Mouse (Mus musculus): ENCODE results near the gene Vmp1. TPM values are rescaled to one million over a fixed set of nuclear protein-coding genes. Genes with fewer than 3 reads are reported as not detected.
A peak's percentile ranks its signal among the peaks of the same experiment; 100 is the strongest.

Gene Vmp1
- 45.3 and 73.0 TPM in 2 replicates for total RNA-seq (2014; rRNA removed)
- polyA plus RNA-seq (2015; fragmentation: Nextera tagmentation; extraction: Ambion mirVana), result 136 TPM in 2 replicates

GRCm38 (mm10) chr11:86683395-86684125, at the start of gene Vmp1, which contains the start of gene Ptrh2:
Gene Vmp1 (minus strand): TSS chr11:86683836.
Gene Ptrh2 (plus strand): TSS chr11:86683985.
- Histone ChIP-seq H3K4me2 (ENCODE audit: low read depth, low read length, poor library complexity, severe bottlenecking) (peak within 1 kb of the TSS; percentile 79), H3K36me3 (ENCODE audit: insufficient read depth, low read length) (no peaks in the 10 kb centered on the region), H3K4me3 (ENCODE audit: low read depth, low read length) (peak within 1 kb of the TSS; percentile 92), H3K9ac (replicated peaks; ENCODE audit: low read length, poor library complexity, severe bottlenecking) (peak within 1 kb of the TSS; percentile 89), H3K4me1 (ENCODE audit: insufficient read depth, low read length) (peaks cover 10% of the 10 kb centered on the region), H3K9me3 (ENCODE audit: low read length) (no peaks in the 10 kb centered on the region), H3K27me3 (ENCODE audit: insufficient read depth, low read length) (no peaks in the 10 kb centered on the region), H3K27ac (ENCODE audit: low read depth, low read length) (peak within 1 kb of the TSS; percentile 79)
- under 1% methylated on average over 56 of the region's 56 CpGs for WGBS
- no peak for TF ChIP-seq CTCF (IDR thresholded peaks at IDR 0.05)
- ATAC-seq (ENCODE audit: low FRiP score), result peak; percentile 96
- peak; percentile 98 for DNase-seq (ENCODE audit: low spot score)

- ATAC-seq (ENCODE audit: low FRiP score) (no peak), DNase-seq (ENCODE audit: low spot score) (no peak)
- Histone ChIP-seq H3K4me3 (ENCODE audit: low read depth, low read length) (no peak overlapping the region), H3K9me3 (ENCODE audit: low read length) (no peaks in the 10 kb centered on the region), H3K4me2 (ENCODE audit: low read depth, low read length, poor library complexity, severe bottlenecking) (no peak overlapping the region), H3K36me3 (ENCODE audit: insufficient read depth, low read length) (peaks cover 15% of the 10 kb centered on the region), H3K27ac (ENCODE audit: low read depth, low read length) (no peak overlapping the region), H3K4me1 (ENCODE audit: insufficient read depth, low read length) (no peaks in the 10 kb centered on the region), H3K9ac (replicated peaks; ENCODE audit: low read length, poor library complexity, severe bottlenecking) (no peak overlapping the region), H3K27me3 (ENCODE audit: insufficient read depth, low read length) (no peaks in the 10 kb centered on the region)
- no peak for TF ChIP-seq CTCF (IDR thresholded peaks at IDR 0.05)
- 83% methylated on average over 2 of the region's 2 CpGs for WGBS
Measured at GRCm38 (mm10) chr11:86731443-86731842, 47.8 kb upstream of the Vmp1 start.

- Histone ChIP-seq H3K4me3 (ENCODE audit: low read depth, low read length) (no peak overlapping the region), H3K9me3 (ENCODE audit: low read length) (no peaks in the 10 kb centered on the region), H3K36me3 (ENCODE audit: insufficient read depth, low read length) (peaks cover 21% of the 10 kb centered on the region), H3K27me3 (ENCODE audit: insufficient read depth, low read length) (no peaks in the 10 kb centered on the region), H3K4me2 (ENCODE audit: low read depth, low read length, poor library complexity, severe bottlenecking) (no peak overlapping the region), H3K9ac (replicated peaks; ENCODE audit: low read length, poor library complexity, severe bottlenecking) (no peak overlapping the region), H3K4me1 (ENCODE audit: insufficient read depth, low read length) (no peaks in the 10 kb centered on the region), H3K27ac (ENCODE audit: low read depth, low read length) (no peak overlapping the region)
- no peak for DNase-seq (ENCODE audit: low spot score)
- no peak for ATAC-seq (ENCODE audit: low FRiP score)
- no peak for TF ChIP-seq CTCF (IDR thresholded peaks at IDR 0.05)
Measured at GRCm38 (mm10) chr11:86725607-86726006, 42.0 kb upstream of the Vmp1 start.

- no peak overlapping the region for H3K4me2 ChIP-seq (ENCODE audit: low read depth, low read length, poor library complexity, severe bottlenecking)
- 91% methylated on average over 7 of the region's 7 CpGs for WGBS
- H3K27me3 ChIP-seq (ENCODE audit: insufficient read depth, low read length), result no peaks in the 10 kb centered on the region
- H3K9me3 ChIP-seq (ENCODE audit: low read length), result no peaks in the 10 kb centered on the region
- ATAC-seq (ENCODE audit: low FRiP score), result no peak
- no peak overlapping the region for H3K4me3 ChIP-seq (ENCODE audit: low read depth, low read length)
- H3K4me1 ChIP-seq (ENCODE audit: insufficient read depth, low read length), result no peaks in the 10 kb centered on the region
- H3K9ac ChIP-seq (replicated peaks; ENCODE audit: low read length, poor library complexity, severe bottlenecking), result no peak overlapping the region
- TF ChIP-seq CTCF (IDR thresholded peaks at IDR 0.05), result no peak
- H3K36me3 ChIP-seq (ENCODE audit: insufficient read depth, low read length), result peaks cover 26% of the 10 kb centered on the region
- DNase-seq (ENCODE audit: low spot score), result no peak
- no peak overlapping the region for H3K27ac ChIP-seq (ENCODE audit: low read depth, low read length)
Measured at GRCm38 (mm10) chr11:86724982-86725381, 41.3 kb upstream of the Vmp1 start.

- Histone ChIP-seq H3K27me3 (ENCODE audit: insufficient read depth, low read length) (no peaks in the 10 kb centered on the region), H3K36me3 (ENCODE audit: insufficient read depth, low read length) (peaks cover 31% of the 10 kb centered on the region), H3K4me2 (ENCODE audit: low read depth, low read length, poor library complexity, severe bottlenecking) (no peak overlapping the region), H3K9me3 (ENCODE audit: low read length) (no peaks in the 10 kb centered on the region), H3K4me1 (ENCODE audit: insufficient read depth, low read length) (no peaks in the 10 kb centered on the region), H3K9ac (replicated peaks; ENCODE audit: low read length, poor library complexity, severe bottlenecking) (no peak overlapping the region), H3K27ac (ENCODE audit: low read depth, low read length) (no peak overlapping the region), H3K4me3 (ENCODE audit: low read depth, low read length) (no peak overlapping the region)
- DNase-seq (ENCODE audit: low spot score) (no peak), ATAC-seq (ENCODE audit: low FRiP score) (no peak)
- TF ChIP-seq CTCF (IDR thresholded peaks at IDR 0.05), result no peak
- 94% methylated on average over 3 of the region's 3 CpGs for whole genome bisulfite sequencing
Measured at GRCm38 (mm10) chr11:86724004-86724403, 40.4 kb upstream of the Vmp1 start.

- Histone ChIP-seq H3K9ac (replicated peaks; ENCODE audit: low read length, poor library complexity, severe bottlenecking) (no peak overlapping the region), H3K27ac (ENCODE audit: low read depth, low read length) (no peak overlapping the region), H3K4me2 (ENCODE audit: low read depth, low read length, poor library complexity, severe bottlenecking) (no peak overlapping the region), H3K36me3 (ENCODE audit: insufficient read depth, low read length) (peaks cover 46% of the 10 kb centered on the region), H3K4me3 (ENCODE audit: low read depth, low read length) (no peak overlapping the region), H3K27me3 (ENCODE audit: insufficient read depth, low read length) (no peaks in the 10 kb centered on the region), H3K9me3 (ENCODE audit: low read length) (no peaks in the 10 kb centered on the region), H3K4me1 (ENCODE audit: insufficient read depth, low read length) (no peaks in the 10 kb centered on the region)
- no peak for ATAC-seq (ENCODE audit: low FRiP score)
- no peak for TF ChIP-seq CTCF (IDR thresholded peaks at IDR 0.05)
- no peak for DNase-seq (ENCODE audit: low spot score)
- 97% methylated on average over 8 of the region's 8 CpGs for WGBS
Measured at GRCm38 (mm10) chr11:86719390-86719789, 35.8 kb upstream of the Vmp1 start.

Measured in midbrain, postnatal 0 days (tissue).